Mouse (Mus musculus) testis, postnatal 14 days (tissue): ENCODE data around the gene Htra3.

Experiments
- DNase-seq: peaks from one replicate; pipeline ENCODE4 v3.0.0; 2021; ENCODE audit warnings: low spot score

Gene Htra3

DNA sequence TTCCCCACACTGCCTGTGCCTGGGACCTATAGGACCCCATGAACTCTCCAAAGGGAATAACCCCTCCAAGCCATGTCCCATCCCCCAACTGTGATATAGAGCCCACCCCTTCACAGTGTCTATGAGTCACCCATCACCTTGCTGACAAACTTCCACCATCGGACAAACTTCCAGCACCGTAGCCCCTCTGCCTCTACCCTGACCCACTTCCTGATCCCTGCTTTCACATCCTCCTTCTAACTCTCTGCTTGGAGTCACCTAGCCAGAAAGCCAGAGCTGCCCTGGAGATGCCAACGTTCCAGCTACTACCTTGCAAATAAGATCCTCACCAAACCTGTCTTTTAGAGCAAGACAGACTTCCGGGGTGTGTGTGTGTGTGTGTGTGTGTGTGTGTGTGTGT lies 14.1 kb upstream of the Htra3 start:
- no peak for DNase-seq

DNA sequence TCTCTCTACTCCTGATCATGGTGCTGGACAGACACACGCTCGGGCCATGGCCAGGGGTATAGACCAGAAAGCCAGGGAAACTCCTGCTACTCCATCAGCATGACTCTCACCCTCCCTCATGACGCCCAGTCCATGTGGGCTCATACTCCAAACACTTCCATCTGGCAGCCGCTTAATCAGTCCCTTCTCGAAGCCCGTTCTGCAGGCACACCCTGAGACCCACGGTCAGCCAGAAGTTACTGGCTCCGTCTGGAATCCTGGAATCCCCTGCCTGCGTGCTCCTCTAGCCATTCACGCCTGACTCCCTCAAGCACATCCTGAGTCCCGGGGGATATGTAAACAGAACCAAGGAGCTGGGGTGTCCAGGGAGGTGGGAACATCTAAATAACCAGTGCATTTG lies 11.7 kb upstream of the Htra3 start:
- no peak for DNase-seq

DNA sequence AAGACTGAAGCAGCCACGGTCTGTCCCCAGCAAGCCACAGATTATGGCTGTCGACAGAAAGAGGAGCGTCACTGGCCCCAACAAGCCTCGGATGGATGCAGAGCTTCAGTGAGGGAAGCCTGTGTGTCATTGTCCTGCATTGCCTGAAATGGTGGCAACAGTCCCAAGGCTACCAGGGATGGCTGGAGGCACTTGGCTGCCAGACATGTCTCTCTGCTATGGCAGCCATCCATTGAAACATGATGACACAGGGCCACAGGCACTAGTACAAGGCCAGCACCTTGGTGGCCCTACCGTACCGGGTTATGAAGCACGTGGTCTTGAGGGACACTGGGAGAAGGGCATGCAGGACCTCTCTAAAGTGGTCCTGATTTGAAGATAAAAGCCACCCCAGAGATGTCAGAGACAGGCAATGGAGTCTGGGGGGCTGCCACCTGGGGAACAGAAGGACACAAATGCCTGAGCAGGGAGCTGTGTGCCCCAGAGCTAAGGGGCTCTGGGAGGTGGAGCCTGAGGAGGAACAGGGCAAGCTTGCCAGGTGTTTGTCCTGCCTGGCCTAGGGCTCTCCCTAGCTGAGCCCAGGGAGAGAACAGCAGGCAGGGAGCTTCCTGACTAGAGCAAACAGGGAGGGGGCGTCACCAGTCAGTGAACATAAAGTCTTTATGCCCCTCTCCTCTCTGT lies 11.0 kb upstream of the Htra3 start:
- no peak for DNase-seq

DNA sequence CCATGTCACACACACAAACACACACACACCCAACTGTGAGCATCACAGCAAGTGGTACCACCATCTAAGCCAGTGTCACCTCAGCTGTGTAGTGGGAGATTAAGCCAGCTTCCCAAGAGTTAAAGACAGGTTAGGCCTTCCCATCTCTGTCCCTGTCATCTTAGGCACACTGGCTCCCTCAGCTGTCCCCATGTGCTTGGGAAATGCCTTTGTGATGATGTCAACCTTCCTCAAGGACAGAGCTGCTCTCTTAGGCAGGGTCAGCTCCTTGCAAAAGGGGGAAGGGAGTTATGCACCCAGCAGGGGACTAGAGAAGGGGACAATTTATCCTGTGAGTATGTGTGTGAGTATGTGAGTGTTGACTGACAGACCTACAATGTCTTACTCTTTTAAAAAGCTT lies 9.8 kb upstream of the Htra3 start:
- DNase-seq = no peak

DNA sequence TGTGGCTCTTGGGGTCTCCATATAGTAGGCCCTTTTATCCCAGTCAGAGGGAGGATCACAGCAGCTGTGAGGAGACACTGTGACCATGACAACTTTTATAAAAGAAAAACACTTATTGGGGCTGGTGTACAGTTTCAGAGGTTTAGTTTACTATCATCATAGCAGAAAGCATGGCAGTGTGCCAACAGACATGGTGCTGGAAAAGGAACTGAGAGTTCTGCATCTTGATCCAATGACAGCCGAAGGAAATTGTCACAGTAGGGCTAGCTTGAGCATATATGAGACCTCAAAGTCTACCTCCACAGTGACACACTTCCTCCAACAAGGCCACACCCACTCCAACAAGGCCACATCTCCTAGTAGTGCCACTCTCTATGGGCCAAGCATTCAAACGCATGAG lies 9.3 kb upstream of the Htra3 start:
- DNase-seq = no peak

DNA sequence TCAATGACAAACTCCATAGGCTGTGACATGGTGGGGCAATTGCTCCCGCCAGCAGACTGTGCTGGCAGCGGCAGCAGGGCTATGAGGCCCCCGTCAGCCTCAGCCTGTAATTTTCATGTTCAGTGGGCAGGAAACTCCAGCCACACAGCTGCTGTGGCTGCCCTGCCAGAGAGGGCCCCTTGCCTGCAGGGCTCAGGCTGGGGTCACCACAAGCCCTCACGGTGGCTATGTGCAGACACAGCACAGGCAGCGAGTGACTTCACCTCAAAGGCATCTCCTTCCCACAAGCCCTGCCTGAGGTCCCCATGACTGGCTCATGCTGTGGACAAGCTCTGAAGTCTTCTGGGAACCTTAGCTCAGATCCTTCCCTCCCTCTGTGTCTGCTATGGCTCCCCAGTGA lies 7.5 kb upstream of the Htra3 start:
- DNase-seq = no peak

DNA sequence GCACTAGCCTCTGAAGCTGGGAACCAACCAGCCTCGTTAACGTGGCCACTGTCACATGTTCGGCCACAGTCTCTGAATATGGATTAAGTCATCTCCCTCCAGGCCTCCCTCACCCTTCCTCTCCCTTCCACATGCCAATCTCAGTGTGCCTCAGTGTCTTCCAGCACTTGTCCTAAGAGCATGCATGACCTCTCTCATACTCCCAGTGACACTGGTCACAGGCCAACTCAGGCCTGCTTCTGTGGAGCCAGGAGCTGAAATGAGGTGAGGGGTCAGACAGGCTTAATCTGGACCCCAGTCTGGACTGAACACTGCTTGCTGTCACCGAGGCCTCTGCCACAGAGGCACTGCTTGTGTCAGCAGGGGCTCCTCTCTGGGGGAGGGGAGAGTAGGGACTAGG lies 6.8 kb upstream of the Htra3 start:
- no peak for DNase-seq

DNA sequence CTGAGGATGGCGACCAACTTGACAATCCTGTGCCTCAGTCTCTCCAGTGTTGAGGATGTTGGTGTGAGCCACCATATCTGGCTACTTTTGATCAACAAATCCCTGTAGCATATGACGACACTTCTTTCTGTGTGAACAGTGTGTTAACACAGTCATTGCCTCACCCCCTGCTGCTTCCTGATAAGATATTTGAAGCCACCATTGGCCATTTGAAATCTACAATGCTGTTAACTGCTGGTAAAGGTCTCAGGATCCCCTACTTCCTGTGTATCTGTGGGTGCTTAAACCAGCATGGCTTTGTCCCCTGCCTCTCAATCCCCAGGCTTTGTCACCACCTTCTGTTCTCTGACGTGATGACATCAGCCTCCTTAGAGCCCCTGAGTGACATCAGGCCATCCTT lies 5.5 kb upstream of the Htra3 start:
- no peak for DNase-seq

DNA sequence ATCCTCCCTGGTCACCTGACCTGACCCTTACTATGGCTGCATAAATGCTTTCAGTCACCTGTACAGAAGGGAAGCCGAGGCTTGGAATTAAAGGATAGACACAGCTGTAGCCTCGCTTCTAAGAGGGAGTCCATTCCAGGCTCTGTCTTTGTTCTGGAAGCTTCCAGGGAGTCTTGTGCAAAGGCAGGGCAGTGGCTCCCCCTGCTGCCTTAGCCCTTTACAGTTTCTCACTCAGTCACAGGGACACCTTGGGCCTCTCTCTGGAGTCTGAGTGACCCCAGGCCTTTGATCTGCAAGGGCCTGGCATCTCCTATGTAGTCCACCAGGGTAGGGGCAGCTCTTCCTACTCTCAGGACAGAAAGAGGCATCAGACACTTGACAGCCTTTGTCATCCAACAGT lies 1.4 kb upstream of the Htra3 start:
- no peak for DNase-seq

DNA sequence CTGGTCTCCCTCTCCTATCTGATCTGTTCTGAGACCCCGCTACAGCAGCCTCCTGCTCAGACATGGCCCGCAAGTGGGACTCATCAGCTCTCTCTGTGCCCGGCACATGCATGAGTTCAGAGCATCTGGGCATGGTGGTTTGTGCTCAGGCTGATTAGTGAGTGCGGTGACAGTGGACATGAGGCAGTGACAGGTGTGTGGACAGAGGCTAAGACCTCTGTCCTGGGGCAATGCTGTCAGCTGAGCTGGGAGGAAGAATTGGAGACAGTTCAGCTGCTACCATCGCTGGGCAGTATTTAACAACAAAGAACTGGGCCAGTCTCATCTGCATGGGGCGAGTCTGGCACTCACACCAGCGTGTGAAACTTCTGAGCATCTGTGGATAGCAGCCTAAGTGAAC lies 2.6 kb downstream of the Htra3 start:
- no peak for DNase-seq

DNA sequence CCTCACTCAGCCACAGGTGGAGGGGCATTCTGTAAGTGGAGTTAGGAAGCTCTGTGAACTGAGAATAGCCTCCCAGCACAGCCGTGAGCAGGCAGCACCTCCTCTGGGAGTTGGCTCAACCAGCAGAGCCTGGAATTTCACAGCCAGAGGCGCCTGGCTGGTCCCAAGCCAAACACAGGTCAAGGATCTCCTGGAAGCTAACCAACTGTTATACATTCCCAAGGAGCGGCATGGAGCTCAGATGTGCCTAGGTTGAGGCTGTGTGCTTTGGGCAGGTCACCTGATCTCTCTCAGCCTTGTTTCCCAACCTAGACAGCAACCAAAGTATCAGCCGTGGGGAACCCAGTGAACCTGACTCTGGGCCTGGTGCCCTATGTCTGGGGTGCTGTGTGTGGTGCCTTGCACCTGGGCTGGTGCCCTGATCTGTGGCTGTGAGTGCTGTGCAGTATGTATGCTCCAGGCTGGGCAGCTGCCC lies 5.5 kb downstream of the Htra3 start:
- DNase-seq = no peak

DNA sequence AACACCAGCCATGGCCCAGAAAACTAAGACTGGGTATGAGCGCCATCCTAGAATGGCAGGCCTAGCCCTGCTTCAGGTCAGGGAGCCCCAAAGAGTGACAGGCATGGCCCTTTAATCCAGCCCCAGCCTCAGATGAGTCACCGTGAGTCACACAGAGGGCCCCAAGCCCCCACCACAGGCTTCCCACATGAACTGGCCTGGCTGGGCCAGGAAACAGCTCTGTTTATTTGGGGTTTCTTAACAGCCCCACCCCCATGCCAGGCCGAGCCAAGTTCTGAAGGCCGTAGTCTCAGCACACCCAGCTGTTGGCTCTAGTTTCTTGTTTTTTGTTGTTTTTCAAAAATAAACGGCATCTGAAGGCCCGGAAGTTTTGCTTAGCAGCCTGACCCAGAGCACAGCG lies 6.5 kb downstream of the Htra3 start:
- peak; percentile 78 for DNase-seq

DNA sequence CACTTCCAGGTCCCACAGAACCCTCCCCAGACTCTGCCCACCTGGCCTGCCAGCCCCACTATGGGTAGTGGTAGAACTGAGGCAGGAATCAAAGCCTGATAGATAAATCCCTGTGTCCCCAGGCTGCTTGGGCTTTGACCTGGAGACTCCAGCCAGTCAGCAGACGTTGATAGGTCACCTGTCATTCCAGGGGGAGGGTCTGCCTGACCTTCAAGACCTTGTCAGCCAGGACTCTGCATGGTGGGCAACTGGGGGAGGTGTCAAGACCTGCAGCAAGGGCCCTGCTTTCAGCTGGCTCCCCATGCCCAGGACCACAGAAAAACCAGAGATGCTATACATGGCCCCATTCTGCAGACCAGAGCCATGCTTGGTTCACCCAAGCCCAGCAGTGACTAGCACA lies 7.0 kb downstream of the Htra3 start:
- no peak for DNase-seq

DNA sequence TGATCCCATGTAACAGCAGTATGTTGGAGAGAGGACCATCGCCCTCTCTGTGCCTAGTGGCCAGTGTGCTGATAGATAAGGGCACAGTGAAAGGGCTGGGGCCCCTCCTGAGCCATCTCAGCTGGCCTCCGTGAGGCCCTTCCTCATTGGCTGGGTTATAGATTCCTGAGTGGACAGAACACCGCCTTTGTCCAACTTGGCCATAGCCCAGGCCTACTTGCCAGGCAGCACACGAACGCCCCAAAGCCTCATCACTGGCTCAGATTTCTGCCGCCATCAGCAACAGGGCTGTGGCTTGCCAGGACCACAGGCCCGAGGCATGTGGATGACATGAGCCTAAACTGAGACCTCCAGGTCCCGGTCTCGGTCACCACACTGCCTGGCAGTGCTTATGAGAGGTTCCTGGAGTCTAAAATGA lies 8.1 kb downstream of the Htra3 start:
- peak; percentile 65 for DNase-seq

DNA sequence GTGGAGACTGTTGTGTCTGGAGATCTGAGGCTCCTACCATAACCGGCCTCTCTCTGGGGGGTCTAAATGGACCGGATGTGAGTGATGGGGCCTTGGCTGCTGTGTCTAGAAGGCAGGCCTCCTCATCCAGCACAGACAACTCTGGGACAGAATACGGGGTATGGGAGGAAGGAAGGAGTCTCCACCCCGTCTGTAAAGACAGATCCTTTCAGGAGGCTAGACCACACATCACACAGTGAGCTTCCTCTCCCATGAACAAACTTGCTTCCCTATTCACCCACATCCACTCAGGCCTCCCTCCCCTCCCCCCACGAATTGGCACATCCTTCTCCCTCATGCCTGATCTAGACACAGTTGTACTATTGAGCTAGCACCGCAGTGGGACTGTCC lies 9.2 kb downstream of the Htra3 start:
- no peak for DNase-seq

DNA sequence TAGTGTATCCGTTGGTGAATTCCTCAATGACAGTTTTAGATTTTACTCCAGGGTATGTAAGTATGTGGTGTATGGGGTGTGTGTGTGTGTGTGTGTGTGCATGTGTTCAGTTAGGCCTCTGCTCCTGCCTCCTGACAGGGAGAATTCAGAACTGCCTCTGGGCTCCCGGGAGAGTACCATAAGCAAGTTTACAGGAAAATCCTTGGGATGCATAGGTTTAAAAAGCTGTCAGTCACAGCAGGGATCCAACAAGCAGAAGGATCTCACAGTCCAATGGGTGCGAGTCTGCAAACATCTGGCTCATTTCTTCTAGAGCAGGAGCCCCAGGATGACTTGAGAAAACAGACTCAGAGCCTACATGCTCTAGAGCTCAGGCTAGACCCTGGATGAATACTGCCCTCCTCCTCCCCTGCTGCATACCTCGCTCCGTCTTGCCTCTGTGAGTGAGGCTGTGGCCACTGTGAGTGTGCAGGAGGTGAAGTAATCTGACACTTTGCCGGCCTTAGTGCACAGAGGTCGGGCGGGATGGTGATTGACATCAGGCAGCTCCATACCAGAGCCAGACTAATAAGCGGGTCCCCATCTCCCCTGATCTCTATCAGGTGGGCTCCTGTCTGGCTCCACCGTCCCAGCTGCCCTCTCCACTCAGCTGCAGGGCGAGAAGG lies 9.7 kb downstream of the Htra3 start:
- DNase-seq = no peak

DNA sequence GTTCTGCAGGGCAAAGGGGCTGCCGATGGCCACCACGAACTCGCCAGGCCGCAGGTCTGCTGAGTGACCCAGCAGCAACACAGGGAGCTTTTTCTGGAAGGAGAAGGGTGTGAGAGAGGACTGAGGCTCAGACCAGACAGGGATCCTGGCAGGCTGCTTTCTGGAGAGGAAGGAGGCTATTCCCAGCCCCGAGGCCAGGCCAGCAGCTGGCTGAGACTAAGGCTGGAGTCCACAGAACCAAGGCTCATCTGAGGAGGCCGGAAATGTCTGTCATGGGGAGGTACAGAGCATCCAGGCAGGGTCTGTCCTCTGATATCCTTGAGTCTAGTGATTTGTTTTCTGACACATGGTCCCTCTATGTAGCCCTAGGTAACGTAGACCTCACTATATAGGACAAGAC lies 13.4 kb downstream of the Htra3 start:
- DNase-seq = no peak

DNA sequence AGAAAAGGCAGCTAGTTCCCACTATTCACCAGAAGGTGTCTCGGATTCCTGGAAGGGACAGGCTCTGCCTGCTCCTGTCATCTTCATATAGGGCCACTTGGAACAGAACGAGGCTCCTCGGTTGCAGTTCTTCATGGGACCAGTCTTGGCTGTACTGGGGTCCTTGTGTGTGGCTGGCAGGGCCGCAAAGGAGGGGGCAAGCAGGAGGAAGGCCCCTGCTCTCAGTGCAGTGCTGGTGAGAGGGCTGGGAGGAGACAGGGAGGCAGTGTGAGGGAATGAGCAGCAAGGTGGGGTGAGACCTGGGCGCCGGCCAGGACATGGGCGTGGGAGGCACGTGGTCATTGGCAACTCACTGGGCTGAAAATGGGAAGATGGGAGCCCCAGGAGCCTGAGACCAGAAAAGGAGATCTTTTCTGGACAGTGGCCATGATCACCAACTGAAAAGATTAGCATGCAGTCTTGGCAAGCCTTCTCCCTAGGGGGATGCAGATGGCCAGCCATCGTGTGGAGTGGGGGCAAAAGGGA lies 17.5 kb downstream of the Htra3 start:
- DNase-seq = no peak

DNA sequence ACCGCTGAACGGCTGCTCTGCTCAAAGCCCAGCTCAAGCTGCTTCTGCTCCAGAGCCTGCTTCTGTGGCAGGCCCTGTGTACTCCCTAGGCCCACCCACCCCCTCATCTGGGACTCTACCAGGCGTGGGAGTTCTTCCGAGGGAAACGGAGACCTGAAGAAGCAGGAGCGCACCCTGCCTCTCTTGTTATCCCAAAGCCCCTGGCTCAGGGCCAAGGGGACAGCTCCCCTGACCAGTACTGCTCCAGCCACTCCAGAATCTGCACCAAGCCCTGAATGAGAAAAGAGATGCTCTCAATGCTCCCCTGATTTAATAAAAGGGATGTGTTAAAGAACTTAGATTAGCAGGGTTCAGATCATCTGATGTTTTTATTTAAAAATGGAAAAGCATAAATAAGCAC lies 18.4 kb downstream of the Htra3 start:
- no peak for DNase-seq

DNA sequence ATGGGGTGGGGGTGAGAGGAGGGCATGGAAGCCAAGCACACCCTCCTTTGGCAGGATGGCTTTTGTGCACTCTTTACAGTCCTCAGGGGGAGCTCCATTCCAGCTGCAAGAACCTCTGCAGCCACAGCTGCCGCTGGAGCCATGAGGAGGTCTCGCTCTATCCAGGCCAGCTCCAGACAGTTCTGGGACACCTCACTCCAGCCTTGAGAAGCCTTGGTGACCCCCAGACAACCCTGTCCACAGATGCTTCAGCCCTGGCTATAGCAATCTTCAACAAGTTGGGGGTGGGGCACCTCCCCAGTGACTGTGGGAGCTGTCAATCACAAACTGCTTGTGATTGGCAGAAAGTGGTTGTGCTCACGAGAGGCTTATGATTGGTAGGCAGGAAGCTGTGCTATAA lies 20.1 kb downstream of the Htra3 start:
- DNase-seq = no peak

DNA sequence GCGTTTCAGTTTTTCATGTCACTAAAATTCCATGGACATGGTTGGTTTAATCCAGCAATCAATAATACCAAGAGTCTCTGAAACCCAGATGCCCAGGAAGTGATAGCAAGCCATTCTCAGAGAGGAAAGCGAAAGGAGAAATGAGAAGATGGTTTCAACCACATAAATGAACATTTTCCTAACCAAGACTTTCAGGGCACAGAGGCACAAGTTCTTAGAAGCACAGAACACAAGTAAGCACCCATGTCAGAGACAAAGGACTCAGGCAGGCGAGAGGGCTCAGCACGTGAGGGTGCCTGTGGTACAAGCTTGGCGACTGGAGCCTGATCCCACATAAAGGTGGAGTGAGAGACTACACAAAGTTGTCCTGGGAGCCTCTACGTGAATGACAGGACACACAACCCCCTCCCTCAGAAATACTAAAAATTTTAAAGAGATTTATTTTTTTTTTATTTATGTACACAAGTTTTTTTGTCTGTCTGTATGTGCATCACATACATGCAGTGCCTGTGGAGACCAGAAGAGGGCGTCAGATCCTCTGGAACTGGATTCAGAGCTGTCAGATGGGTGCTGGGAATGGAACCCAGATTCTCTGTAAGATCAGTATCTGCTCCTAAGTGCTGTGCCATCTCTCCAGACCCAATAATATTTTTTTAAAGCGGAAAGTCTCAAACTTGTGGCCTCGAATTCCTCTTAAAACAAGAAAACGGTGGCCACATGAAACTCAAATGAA lies 23.7 kb downstream of the Htra3 start:
- DNase-seq = no peak

DNA sequence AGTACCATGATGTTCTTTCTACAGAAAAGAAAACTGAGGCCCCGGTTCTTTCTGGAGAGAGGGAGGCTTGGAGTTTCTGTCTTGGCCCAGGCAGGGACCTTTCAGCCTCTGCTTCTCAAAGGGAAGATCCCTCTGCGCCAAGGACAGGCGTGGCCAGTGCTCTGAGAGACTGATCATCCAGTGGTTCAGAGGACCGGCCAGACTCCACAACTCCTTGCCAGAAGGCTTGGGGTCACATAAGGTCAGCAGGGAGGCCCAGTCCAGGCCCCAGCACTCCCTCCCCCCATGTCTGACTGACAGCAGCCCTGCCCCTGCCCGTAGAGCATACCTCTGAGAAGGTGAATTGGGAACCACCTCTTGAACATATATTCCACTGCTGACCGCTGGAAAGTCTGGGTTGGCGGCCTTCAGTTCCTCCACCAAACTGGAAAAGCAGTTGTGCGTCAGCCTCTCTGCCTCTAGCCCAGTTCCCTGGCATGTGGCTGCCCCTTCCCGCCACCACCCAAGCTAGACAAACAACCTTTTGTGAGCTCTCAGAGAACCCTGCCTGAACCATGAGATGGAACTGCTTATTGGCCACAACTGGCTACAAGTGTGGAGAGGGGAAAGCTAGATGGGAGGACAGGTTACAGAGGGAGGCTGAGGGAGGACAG lies 25.7 kb downstream of the Htra3 start:
- DNase-seq = peak; percentile 52

DNA sequence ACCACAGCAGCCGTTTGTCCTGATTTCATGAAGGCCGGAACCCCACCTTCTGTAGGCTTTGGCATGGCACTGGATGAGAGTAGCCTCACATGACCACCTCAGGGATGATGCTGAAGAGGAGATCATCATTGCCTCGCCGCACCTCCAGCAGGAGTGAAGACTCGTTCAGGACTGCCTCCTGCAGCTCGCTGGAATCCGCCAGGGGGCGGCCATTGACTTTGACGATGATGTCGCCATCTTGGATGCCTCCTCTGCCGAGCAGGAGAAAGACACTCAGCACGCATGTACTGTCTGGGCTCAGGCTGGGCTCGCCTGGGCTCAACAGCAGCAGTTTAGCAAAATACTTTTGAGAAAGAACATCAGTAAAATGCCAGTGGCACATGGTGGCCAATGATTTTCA lies 26.7 kb downstream of the Htra3 start:
- DNase-seq = no peak
